Mouse (Mus musculus) cerebellum, postnatal 14 days (tissue): ENCODE results near the gene Fam227a.

Experiments used
- DNase-seq, 2 experiments: peaks; one replicate each; pipeline ENCODE4 v3.0.0; 2021; ENCODE audit warnings: mixed read lengths in 2 of 2

Gene Fam227a

GRCm38 (mm10) chr15:79683707-79684465, 25.1 kb upstream of the Fam227a start:
- DNase-seq: no peak

GRCm38 (mm10) chr15:79683146-79683545, 24.4 kb upstream of the Fam227a start:
- DNase-seq: no peak

- DNase-seq: no peak
These were observed 23.2 kb upstream of the Fam227a start for GRCm38 (mm10) chr15:79681973-79682372.

- DNase-seq: no peak
These were observed 19.2 kb upstream of the Fam227a start for GRCm38 (mm10) chr15:79677936-79678335.

GRCm38 (mm10) chr15:79671828-79672348, 13.1 kb upstream of the Fam227a start:
- DNase-seq: peak in 1 of 2 experiments; percentile 47

- no peak for DNase-seq
These were observed 12.2 kb upstream of the Fam227a start for GRCm38 (mm10) chr15:79670972-79671299.

GRCm38 (mm10) chr15:79670249-79670971, 11.7 kb upstream of the Fam227a start, which contains the start of gene Tomm22:
Gene Tomm22, plus strand, starts transcription at chr15:79670861.
- peak; percentile 91 for DNase-seq

GRCm38 (mm10) chr15:79669195-79669594, 10.4 kb upstream of the Fam227a start:
- no peak for DNase-seq

- no peak for DNase-seq
These were observed 5.9 kb upstream of the Fam227a start for GRCm38 (mm10) chr15:79664666-79665065.

GRCm38 (mm10) chr15:79661852-79662251, 3.1 kb upstream of the Fam227a start:
- peak; percentile 42 to 73 for DNase-seq

GRCm38 (mm10) chr15:79657837-79658530, 772 bp downstream of the Fam227a start:
- DNase-seq: peak; percentile 92 to 96

- no peak for DNase-seq
These were observed 2.3 kb downstream of the Fam227a start for GRCm38 (mm10) chr15:79656451-79656850.

GRCm38 (mm10) chr15:79651481-79651880, 7.3 kb downstream of the Fam227a start:
- DNase-seq: peak; percentile 38 to 63

- peak; percentile 55 to 81 for DNase-seq
These were observed 8.2 kb downstream of the Fam227a start for GRCm38 (mm10) chr15:79650569-79650968.

GRCm38 (mm10) chr15:79648130-79648529, 10.6 kb downstream of the Fam227a start:
- DNase-seq: no peak

GRCm38 (mm10) chr15:79645483-79645882, 13.3 kb downstream of the Fam227a start:
- DNase-seq: no peak

GRCm38 (mm10) chr15:79641135-79641817, 17.5 kb downstream of the Fam227a start:
- no peak for DNase-seq

- DNase-seq: no peak
These were observed 28.3 kb downstream of the Fam227a start for GRCm38 (mm10) chr15:79630471-79630870.

GRCm38 (mm10) chr15:79619770-79620414, 38.9 kb downstream of the Fam227a start:
- no peak for DNase-seq

GRCm38 (mm10) chr15:79618456-79618855, 40.3 kb downstream of the Fam227a start:
- no peak for DNase-seq

GRCm38 (mm10) chr15:79617135-79617534, 41.6 kb downstream of the Fam227a start:
- no peak for DNase-seq

- DNase-seq: no peak
These were observed 42.0 kb downstream of the Fam227a start for GRCm38 (mm10) chr15:79616729-79617128.
